Mouse (Mus musculus) v-Abl transformed pro-B cells (cell line): ENCODE data around the gene Pex19.

Source experiments
- in situ Hi-C, 2 experiments: fragments of 400-800 bp; cut with MboI; formaldehyde crosslinking; loops; one replicate each; pipeline ENCODE4 v1.15.1; 2025; ENCODE audit not compliant: unreplicated experiment in 2 of 2

Pex19 gene

GRCm38 (mm10) chr1:172173181-172173580 lies 46.6 kb downstream of the Pex19 start:
- in situ Hi-C loops = no loop called here

- in situ Hi-C loops = no loop called here
Observed at GRCm38 (mm10) chr1:172177791-172178190, 51.2 kb downstream of the Pex19 start.

GRCm38 (mm10) chr1:172179102-172179501 lies 52.5 kb downstream of the Pex19 start:
- in situ Hi-C loops = no loop called here

GRCm38 (mm10) chr1:172180881-172181280 lies 54.3 kb downstream of the Pex19 start:
- in situ Hi-C loops = no loop called here

- in situ Hi-C loops = no loop called here
Observed at GRCm38 (mm10) chr1:172181777-172182176, 55.2 kb downstream of the Pex19 start.

- in situ Hi-C loops = no loop called here
Observed at GRCm38 (mm10) chr1:172183056-172183455, 56.5 kb downstream of the Pex19 start.

GRCm38 (mm10) chr1:172183915-172184314 lies 57.4 kb downstream of the Pex19 start:
- in situ Hi-C loops = no loop called here
